Mouse (Mus musculus): ENCODE results near the gene Cacna1i.

Gene Cacna1i

DNA sequence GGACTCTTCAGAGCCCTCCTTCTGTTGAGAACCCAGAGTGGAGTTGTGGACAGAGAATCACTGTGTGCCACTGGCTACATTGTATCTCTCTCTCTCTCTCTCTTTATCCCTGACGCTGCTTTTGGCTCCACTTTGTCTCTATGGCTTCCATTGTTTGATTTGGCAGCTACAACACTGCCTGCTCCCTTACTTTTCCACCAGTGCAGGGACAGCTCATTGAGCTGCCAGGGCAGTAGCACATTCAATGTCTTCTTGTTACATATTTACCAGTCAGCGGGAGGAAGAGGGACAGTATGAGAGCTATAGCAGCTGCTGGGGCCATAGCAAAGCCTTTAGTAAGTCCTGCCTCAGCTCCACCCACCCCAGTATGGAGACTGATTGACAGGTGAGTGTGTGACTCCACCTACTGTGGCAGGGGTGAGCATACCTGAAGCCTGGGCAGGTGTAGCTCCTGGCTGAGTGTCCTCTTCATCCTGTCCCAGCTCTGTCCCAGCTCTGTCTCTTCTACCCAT lies 114.4 kb downstream of the Cacna1i start:
- no peak for DNase-seq (ENCODE audit: low read depth, low spot score)

DNA sequence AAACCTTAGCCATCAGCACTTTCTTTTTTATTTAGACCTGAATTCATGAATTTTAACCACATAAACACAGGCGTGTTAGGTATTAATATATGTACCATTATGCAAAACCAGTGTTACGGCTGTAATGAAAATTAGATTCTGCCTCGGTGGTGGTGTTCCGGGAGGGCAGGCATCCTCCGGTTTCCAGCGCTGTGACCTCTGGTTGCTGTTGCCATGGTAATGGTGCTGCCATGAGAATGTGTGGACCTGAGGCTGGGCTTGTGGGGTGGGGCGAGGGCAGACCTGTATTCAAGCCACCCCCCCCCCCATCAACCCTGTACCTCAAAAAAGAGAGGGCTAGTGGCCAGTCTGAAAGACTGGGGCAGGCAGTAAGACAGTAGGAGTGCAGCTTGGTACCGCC lies 114.9 kb downstream of the Cacna1i start:
- no peak for DNase-seq (ENCODE audit: low read depth, low spot score)

DNA sequence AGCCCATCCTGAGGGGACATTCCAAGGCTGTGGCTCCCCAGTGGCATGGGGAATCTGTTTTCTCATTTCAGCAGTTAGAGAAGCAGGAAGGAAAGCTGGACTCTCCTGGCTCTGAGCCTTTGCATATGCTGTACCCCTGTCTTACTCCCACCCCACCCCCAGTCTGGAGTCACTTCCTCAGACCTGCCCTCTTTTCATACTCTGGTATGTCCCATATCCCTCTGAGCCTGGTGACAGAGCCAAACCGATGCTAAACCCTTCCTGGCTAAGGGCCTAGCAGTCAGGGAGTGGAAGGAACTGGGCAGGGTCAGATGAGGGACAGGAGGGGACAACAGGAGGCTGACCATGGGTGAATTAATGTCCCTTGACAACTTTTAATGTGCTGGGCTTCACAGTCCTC lies 120.8 kb downstream of the Cacna1i start:
- no peak for DNase-seq (ENCODE audit: low read depth, low spot score)

DNA sequence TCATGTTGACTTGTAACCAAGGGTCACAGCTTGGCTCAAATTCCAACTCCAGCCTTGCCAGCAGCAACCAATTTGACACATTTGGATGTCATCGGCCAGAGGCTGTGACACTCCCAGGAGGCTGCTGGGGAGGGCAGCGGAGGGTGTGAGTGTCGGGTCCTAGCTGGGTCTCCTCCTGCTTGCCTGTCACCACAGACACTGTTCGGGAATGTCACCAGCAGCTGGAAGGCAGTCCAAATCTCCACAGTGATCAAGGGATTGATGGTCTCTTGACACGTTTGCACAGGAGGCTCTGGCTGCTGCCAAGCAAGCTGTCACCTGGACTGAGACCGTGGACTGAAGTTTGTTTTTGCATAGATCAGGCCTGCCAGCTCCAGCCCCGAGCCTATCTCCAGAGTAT lies 123.6 kb downstream of the Cacna1i start:
- no peak for DNase-seq (ENCODE audit: low read depth, low spot score)

DNA sequence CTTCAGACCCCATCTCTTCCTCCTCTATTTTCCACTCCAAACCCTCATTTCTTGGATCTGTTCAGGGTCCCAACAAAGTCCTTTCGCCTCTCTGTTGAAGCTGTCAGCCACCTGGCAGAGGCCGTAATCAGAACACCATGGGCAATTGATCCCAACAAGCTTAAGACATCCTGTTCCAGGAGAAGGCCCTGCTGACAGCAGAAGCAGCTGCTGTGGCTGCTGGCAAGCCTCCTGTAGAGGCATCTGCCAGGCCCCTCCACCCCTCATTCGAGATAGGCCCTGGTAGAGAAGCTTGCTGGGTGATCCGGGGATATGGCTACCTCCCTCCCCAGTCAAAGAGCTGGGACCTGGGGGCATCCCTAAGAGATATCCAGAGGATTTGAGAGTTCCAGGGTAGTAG lies 126.0 kb downstream of the Cacna1i start:
- DNase-seq (ENCODE audit: low read depth, low spot score), result no peak

DNA sequence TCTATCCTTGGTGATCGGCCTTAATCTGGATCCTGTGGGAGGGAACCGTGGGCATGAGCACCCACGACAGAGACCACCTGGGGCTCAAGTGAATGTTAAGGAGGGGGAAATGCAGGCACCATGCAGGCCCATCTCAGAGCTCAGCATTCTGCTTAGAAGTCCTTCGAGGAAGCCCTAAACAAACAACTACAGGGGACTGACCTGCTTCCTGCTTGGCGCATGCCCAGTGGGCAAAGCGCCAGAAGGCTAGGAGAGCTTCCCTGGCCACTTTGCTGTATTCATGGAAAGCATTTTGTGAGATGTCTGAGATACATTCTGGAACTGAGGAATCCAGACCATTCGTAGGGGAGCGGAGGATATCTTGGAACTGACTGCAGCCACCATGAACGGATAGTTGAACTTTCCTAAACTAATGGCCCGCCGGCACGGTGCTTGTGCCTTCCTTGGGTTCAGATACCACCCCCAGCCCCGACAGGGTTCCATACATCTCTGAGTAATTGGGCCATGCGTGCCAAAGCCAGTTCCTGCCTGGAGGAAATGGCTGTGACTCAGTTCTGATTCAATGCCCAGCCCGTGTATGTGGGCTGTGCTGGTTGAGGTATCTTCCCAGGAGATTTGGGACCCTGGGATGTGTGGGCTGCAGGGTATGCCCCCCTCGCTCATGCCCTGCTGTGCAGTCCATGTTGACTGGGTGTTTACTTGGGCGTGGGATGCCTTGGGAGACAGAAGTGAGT lies 127.1 kb downstream of the Cacna1i start:
- DNase-seq (ENCODE audit: low read depth, low spot score), result no peak

DNA sequence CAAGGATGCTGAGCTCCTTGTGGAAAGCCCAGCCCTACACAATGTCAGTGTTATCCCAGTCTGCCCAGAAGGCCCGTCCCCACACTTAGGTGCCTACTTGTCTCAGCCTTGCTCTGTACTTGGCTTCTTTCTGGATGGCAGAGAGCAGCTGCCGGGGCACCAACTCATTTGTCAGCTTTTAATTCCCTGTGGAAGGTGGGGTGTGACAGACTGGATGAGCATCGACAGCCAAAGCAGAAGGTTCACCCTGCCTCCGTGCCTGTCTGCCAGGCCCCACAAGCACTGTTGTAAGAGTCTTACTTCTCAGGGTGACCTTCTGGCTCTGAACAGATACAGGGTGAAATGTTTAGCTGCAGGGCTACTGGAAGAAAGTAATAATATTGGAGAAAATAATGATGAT lies 128.1 kb downstream of the Cacna1i start:
- no peak for DNase-seq (ENCODE audit: low read depth, low spot score)

DNA sequence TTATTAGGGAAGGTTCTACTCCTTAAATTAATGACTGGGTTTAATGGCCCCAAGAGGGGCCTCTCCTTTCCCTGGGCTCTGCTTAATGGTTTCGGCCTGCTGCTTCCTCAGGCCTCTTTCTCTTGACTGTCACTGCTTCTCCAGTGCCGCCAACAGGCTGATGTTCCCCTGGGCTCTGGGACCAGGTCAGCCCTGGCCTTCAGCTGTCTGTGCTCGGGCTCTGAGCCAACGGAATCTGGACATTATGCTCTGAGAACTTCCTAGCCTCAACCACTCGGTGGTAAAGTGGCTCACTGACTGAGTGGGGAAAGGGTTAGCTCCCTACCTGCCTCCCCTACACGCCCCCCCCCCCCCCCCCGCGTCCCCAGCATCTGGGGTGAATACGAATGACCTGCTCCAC lies 130.0 kb downstream of the Cacna1i start:
- DNase-seq (ENCODE audit: low read depth, low spot score), result no peak

DNA sequence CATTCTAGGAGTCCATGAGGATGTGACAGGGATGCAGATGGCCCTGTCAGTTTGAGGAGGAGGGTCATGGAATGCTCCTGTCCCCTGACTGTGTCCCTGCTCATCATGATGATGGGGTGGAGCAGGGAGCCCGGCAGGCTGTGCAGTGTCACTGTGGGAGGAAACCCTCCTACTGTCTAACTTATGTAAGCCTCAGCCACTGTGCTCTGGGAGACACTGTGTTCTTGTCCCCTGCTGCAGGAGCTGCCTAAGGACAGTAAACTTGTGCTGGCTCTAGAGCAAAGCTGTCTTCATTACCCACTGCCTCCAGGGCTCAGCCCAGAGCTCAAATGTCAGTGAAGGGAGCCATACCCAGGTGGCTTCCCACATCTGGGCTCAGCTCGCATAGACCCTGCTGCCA lies 131.1 kb downstream of the Cacna1i start:
- DNase-seq (ENCODE audit: low read depth, low spot score), result no peak

DNA sequence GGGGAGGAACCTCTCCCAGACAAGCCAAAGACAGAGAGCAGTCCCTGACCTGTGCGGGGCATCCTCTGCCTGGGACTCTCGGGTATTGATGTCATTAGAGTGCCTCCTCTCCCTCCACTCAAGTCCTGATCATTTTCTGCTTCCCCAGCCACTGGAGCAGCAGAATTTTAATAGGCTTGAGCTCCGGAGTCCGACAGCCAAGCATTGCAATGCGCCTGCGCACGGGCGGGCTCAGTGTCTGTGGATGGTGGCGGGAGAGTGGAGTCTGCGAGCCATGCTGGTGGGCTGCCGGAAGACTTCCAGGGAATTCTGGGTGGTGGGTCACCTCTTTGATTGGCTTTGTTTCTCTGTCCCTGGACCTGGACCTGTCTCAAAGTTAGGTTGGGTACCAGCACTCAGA lies 143.3 kb downstream of the Cacna1i start:
- peak; percentile 12 for DNase-seq (ENCODE audit: low read depth, low spot score)

DNA sequence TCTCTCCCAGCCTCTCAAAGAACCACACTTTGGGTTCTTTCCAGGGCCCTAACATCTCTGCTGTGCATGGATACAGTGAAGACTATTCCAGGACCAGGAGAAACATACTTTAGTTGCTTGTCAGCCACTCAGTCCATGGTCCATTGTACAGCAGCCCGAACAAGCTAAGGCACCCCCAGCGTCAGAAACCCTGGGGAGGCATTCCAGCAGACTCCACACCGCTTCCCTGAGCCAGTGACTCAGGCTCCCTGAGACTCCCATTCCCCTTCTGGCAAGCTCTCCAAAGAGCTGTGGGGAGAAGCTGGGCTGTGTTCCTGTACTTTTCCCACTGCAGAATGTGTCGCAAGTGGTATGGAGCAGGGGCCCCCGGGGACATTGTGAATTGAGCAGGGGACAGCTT lies 149.9 kb downstream of the Cacna1i start:
- DNase-seq (ENCODE audit: low read depth, low spot score), result no peak

DNA sequence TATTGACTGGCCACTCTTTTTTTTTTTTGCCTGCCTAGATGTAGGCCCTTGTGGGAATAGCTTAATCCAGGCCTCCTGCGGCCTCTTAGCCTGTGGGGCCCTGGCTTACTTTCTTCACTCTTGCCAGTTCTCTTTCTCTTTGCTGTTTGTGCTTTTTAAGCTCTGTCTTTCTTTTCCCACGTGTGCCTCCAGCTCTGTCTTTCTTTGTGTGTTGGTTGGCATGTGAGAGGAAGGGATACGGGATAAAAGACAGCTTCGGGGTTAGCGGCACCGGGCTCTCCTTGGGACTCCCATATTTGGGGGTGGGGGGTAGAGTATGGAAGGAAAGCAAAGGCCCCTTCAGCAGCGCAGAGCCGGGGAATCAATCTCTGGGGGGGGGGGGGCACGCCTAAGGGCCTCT lies 151.0 kb downstream of the Cacna1i start:
- DNase-seq (ENCODE audit: low read depth, low spot score), result no peak

DNA sequence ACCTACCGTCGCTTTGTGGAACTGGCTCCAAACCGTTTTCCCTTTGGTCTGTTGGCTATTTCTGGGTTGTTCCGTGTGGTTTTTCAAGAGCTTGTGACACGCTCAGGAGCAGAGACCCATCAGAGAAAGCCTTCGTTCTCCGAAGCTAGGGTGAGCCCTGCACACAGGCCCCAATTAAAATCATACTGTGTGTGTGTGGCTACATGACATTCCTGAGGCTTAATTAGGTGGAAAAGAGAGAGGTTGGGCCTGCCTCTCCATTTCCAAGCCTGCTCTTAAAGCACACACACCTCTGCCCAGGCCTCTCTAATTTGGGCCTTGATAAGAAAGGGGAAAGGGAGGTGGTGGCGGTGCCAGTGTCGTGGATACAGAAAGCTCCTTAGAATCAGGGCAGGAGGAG lies 151.4 kb downstream of the Cacna1i start:
- no peak for DNase-seq (ENCODE audit: low read depth, low spot score)

DNA sequence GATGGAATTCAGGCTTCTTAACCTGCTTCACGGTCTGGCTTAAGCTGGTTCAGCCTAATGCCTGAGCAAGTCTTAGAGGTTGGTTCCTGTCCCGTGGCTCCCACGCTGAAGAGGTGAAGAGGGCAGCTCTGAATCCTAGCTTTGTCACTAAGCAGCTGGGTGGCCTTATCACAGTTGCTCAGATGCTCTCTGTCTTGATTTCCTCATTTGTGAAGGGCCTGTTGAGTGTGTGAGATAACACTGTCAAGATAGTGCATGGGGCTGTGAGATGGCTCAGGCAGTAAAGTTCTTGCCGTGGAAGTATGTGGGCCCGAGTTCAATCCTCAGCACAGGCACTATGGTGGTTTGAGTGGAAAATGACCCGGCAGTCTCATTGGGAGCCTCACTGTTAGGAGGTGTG lies 153.2 kb downstream of the Cacna1i start:
- no peak for DNase-seq (ENCODE audit: low read depth, low spot score)

DNA sequence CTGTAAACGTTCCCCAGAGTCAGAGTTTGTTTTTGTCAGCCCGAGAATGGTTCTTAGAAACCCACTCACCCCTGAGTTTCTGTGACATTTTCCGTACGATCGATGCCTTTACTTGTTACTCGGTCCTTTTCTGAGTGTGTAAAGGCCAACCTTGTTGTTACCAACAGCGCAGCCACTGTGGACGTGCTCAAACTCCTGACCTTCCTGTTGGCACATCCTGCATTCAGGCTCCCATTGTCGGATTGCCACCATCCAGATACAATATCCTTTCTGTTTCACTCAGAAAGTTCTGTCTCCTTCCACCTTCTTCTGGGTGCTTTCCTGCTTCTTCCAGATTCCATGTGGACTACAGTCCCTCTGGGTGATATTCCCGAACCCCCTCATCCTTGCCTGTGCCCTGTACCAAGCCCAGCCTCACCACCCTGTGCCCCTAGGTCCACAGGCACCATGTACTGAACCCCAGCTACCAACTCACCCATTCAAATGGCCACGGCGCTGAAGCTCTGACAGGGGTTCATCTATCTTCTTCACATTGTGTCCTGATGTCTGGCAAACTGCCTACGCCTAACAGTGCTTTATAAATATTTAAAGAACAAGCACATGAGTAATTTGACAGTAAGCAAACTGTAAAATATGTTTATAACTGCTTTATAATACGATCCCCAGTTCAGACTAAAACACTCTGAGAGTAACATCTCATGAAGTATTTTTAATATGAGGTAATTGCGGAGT lies 159.1 kb downstream of the Cacna1i start:
- DNase-seq (ENCODE audit: low read depth, low spot score), result no peak

All from R1 (cell line).